Mouse (Mus musculus) olfactory bulb, adult 2 months (tissue): ENCODE data around the gene Mypn.

Source experiments
- CTCF ChIP-seq: fragments of 200-500 bp; IDR thresholded peaks from 2 replicates; pipeline ENCODE4 v1.5.1; 2012; ENCODE audit warnings: low read depth, mild to moderate bottlenecking, low read length, moderate library complexity; ENCODE audit not compliant: insufficient read depth
- POLR2A ChIP-seq: fragments of 200-500 bp; IDR thresholded peaks from 2 replicates; pipeline ENCODE4 v1.6.1; 2012; ENCODE audit warnings: mild to moderate bottlenecking, low read depth, low read length, moderate library complexity; ENCODE audit not compliant: insufficient read depth

DNA sequence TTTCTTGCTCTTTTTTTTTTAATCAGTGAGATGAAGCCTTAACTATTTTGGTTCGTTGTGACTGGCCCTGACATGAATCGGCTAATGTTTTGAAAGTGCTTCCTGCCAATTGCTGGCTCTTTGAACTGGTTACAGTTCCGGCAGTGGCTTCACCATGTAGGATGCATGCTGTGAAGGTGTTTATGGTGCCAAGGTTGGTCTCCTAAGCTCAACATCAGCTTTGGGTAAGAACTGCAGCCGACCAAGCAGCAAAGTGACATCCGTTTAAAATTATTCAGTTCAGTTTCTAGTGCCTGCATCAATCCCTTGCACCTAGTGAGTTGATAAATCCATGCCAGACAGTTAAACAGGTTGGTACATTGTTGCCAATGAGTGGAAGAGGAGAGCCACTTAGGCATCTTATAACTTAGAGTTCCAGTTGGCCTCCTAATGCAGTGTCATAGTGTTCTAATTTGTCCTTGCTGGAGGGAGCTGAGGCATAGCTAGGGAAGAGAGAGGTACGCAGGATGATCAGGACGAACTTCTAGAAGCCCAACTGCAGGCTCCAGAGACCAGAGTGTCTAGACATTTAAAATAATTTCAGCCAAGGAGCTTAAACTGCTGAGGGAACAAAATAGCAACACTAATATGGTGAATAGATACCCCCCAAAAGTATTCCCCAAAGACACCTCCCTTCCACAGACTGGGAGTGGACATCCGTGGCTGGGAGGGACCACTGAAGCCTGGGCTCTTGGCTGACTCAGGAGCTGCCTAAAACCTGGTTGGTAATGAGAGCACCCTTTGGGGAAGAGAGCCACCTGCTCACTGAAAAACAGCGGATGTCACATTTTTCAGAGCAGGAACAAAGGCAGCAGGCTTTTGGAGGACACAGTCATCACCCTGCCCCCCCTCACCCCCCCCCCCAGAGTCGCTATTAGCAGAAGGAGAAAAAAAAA is 110.9 kb downstream of the Mypn start:
- no peak for TF ChIP-seq CTCF
- no peak for TF ChIP-seq POLR2A
